Mouse (Mus musculus): Measurements from ENCODE around the gene Dop1b. TPM values are rescaled to one million over a fixed set of nuclear protein-coding genes. Genes with fewer than 3 reads are reported as not detected.

The Dop1b gene
- total RNA-seq, 2 experiments from 2014 or later = 15.9 to 16.9 TPM

- DNase-seq = no peak
These were observed 118.4 kb downstream of the Dop1b start for GRCm38 (mm10) chr16:93830071-93830470.

- no peak for DNase-seq
These were observed 119.2 kb downstream of the Dop1b start for GRCm38 (mm10) chr16:93830916-93831315.

GRCm38 (mm10) chr16:93831627-93832395 lies 120.1 kb downstream of the Dop1b start, which contains the start of gene Morc3:
TSS of gene Morc3 (plus strand) at chr16:93832121.
- peak; percentile 100 for DNase-seq

GRCm38 (mm10) chr16:93832451-93833276 lies 121.0 kb downstream of the Dop1b start:
- DNase-seq = peak; percentile 52 to 72

- no peak for DNase-seq
These were observed 121.8 kb downstream of the Dop1b start for GRCm38 (mm10) chr16:93833551-93833950.

- DNase-seq = no peak
These were observed 122.4 kb downstream of the Dop1b start for GRCm38 (mm10) chr16:93834076-93834475.

- DNase-seq = no peak
These were observed 127.3 kb downstream of the Dop1b start for GRCm38 (mm10) chr16:93839049-93839448.

GRCm38 (mm10) chr16:93850527-93850926 lies 138.8 kb downstream of the Dop1b start:
- DNase-seq = no peak

GRCm38 (mm10) chr16:93859967-93860366 lies 148.3 kb downstream of the Dop1b start:
- DNase-seq = no peak

Other genes with a start within 250 kb of the Dop1b start
- gene Setd4, start 107.8 kb upstream of the Dop1b start, total RNA-seq (2021) = 1 to 10 TPM; 2.0 to 2.5 TPM
- gene Cbr1, start 106.1 kb upstream of the Dop1b start, total RNA-seq (2021) = 10 to 100 TPM; 32.0 to 34.9 TPM
- gene Gm5678, start 83.8 kb upstream of the Dop1b start, total RNA-seq (2021) = 1 to 10 TPM in 1 of 2 experiments, under 1 TPM in 1; 0.95 to 1.7 TPM
- gene Cbr3, start 28.7 kb upstream of the Dop1b start, total RNA-seq (2021) = 1 to 10 TPM; 2.5 to 2.6 TPM
- 10 to 100 TPM; 13.2 to 20.1 TPM for gene Morc3, start 120.2 kb downstream of the Dop1b start, total RNA-seq (2021)
- gene Chaf1b, start 172.0 kb downstream of the Dop1b start, total RNA-seq (2021) = under 1 TPM; 0.40 to 0.57 TPM